Mouse (Mus musculus): ENCODE measurements around the gene Prpf4b. TPM values are rescaled to one million over a fixed set of nuclear protein-coding genes. Genes with fewer than 3 reads are reported as not detected.
"Not testable (repeated sequence)": the region's sequence is repeated elsewhere in the genome, so short reads cannot be mapped to it uniquely, and the experiment has no call there.

The Prpf4b gene
- polyA plus RNA-seq, 1 experiment: 3.3 TPM

DNA sequence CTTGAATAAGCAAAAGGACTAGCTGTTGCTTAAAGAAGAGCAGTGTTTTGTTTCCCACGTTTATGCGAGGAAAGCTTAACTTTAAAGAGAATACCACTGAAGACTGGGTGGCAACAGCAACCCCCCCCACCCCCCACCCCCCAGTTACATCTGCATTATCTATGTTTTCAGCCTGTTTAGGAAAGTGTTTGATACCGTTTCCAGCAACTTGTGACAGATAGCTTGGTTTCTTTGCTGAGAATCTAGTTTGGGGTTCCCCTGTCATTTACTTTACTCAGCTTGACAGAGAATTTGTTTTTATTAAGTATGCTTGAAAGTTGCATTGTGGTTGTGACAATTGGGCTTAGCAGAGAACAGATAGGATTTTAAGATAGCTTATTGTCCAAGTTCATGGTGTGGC, 1.4 kb downstream of the Prpf4b start:
- TF ChIP-seq CTCF (IDR thresholded peaks at IDR 0.05; ENCODE audit: extremely low read depth, insufficient read length, insufficient replicate concordance, low read depth, low read length) (no peak), POLR2A (IDR thresholded peaks at IDR 0.05; ENCODE audit: low read depth, low read length) (no peak)
- H3K36me3 ChIP-seq (ENCODE audit: control insufficient read depth, insufficient read depth, low read length): no peaks in the 10 kb centered on the region; the same call in 1 of the 2 replicates
- WGBS: 4% methylated on average over 3 of the region's 3 CpGs
- H3K27me3 ChIP-seq (ENCODE audit: control insufficient read depth, insufficient read depth, low read length): no peaks in the 10 kb centered on the region
- no peak overlapping the region for H3K4me3 ChIP-seq (ENCODE audit: low read depth, low read length)
- H3K27ac ChIP-seq (ENCODE audit: insufficient read depth, low read depth, low read length): no peak overlapping the region
- peaks cover 6% of the 10 kb centered on the region; the same call in 1 of the 2 replicates for H3K4me1 ChIP-seq (ENCODE audit: control insufficient read depth, insufficient read depth, insufficient read length, low read length)

DNA sequence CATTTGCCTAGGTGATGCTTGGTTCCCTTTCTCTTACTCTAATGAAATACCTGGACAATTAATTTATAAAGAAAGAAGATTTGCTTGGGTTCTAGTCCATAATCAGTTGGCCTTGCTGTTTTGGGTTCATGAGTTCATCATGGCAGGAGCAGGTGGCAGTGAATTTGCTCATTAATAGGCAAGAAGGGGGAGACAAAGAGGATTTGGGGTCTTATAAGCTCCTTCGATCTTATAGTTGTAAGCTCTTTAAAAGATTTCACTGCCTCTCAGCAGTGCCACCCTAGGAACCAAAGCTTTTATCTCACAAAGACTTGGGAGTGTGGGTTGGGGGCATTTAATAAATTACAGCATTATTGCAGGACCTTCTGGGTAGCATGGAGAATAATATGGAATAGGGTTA, 17.8 kb downstream of the Prpf4b start:
- no peak for TF ChIP-seq CTCF (IDR thresholded peaks at IDR 0.05; ENCODE audit: extremely low read depth, insufficient read length, insufficient replicate concordance, low read depth, low read length)
- no peak for TF ChIP-seq POLR2A (IDR thresholded peaks at IDR 0.05; ENCODE audit: low read depth, low read length)
- Histone ChIP-seq H3K36me3 (ENCODE audit: control insufficient read depth, insufficient read depth, low read length) (peaks cover 77% of the 10 kb centered on the region), H3K4me3 (ENCODE audit: low read depth, low read length) (no peak overlapping the region), H3K27me3 (ENCODE audit: control insufficient read depth, insufficient read depth, low read length) (no peaks in the 10 kb centered on the region), H3K4me1 (ENCODE audit: control insufficient read depth, insufficient read depth, insufficient read length, low read length) (no peaks in the 10 kb centered on the region), H3K27ac (ENCODE audit: insufficient read depth, low read depth, low read length) (no peak overlapping the region)
- 94% methylated on average over 1 of the region's 1 CpGs for WGBS

GRCm38 (mm10) chr13:34914614-34915013, 39.5 kb downstream of the Prpf4b start:
- Histone ChIP-seq H3K4me3 (ENCODE audit: low read depth, low read length) (no peak overlapping the region), H3K27ac (ENCODE audit: insufficient read depth, low read depth, low read length) (no peak overlapping the region), H3K27me3 (ENCODE audit: control insufficient read depth, insufficient read depth, low read length) (no peaks in the 10 kb centered on the region), H3K4me1 (ENCODE audit: control insufficient read depth, insufficient read depth, insufficient read length, low read length) (peaks cover 8% of the 10 kb centered on the region), H3K36me3 (ENCODE audit: control insufficient read depth, insufficient read depth, low read length) (no peaks in the 10 kb centered on the region)
- WGBS: 72% methylated on average over 9 of the region's 9 CpGs
- TF ChIP-seq POLR2A (IDR thresholded peaks at IDR 0.05; ENCODE audit: low read depth, low read length) (no peak), CTCF (IDR thresholded peaks at IDR 0.05; ENCODE audit: extremely low read depth, insufficient read length, insufficient replicate concordance, low read depth, low read length) (no peak)

DNA sequence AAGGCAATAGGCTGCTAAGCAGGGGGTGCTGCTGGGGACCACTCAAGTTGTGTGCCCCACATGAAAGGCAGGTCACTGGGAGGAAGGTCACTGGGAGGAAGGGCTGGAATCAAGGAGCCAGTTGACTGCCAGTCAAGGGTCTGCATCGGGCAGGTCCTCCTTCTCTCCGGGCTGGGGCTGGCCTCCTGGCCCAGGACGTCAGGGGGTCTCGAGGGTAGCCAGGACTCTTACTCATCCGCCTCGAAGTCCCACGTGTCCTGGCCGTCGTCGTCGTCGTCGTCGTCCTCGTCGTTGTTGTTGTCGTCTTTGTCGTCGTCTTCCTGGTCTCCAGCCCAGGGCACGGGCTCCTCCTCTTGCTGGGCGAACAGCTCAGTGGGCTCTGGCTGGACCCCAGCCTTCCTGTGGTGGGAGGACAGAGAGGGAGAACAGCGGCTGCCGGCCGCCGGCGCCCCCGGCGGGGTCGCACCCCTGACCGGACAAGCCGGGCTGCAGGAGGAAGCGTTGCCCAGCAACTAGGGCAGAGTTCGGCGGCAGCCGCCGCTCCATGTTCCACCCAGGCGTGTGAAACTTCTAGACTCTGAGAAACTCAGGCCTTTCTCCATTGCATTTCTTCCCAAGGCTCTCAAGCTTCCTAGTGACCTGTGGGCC, 41.5 kb downstream of the Prpf4b start:
- WGBS: 31% methylated on average over 37 of the region's 37 CpGs
- H3K27me3 ChIP-seq (ENCODE audit: control insufficient read depth, insufficient read depth, low read length): no peaks in the 10 kb centered on the region
- no peaks in the 10 kb centered on the region for H3K36me3 ChIP-seq (ENCODE audit: control insufficient read depth, insufficient read depth, low read length)
- H3K27ac ChIP-seq (ENCODE audit: insufficient read depth, low read depth, low read length): no peak overlapping the region
- TF ChIP-seq CTCF (IDR thresholded peaks at IDR 0.05; ENCODE audit: extremely low read depth, insufficient read length, insufficient replicate concordance, low read depth, low read length) (no peak), POLR2A (IDR thresholded peaks at IDR 0.05; ENCODE audit: low read depth, low read length) (no peak)
- peaks cover 8% of the 10 kb centered on the region for H3K4me1 ChIP-seq (ENCODE audit: control insufficient read depth, insufficient read depth, insufficient read length, low read length)
- H3K4me3 ChIP-seq (ENCODE audit: low read depth, low read length): peak overlapping the region; percentile 56

- H3K4me3 ChIP-seq (ENCODE audit: low read depth, low read length): no peak within 1 kb of the TSS
- H3K4me1 ChIP-seq (ENCODE audit: control insufficient read depth, insufficient read depth, insufficient read length, low read length): no peaks in the 10 kb centered on the region
- WGBS: 73% methylated on average over 4 of the region's 4 CpGs
- H3K36me3 ChIP-seq (ENCODE audit: control insufficient read depth, insufficient read depth, low read length): no peaks in the 10 kb centered on the region
- no peak within 1 kb of the TSS for H3K27ac ChIP-seq (ENCODE audit: insufficient read depth, low read depth, low read length)
- no peak for TF ChIP-seq CTCF (IDR thresholded peaks at IDR 0.05; ENCODE audit: extremely low read depth, insufficient read length, insufficient replicate concordance, low read depth, low read length)
- TF ChIP-seq POLR2A (IDR thresholded peaks at IDR 0.05; ENCODE audit: low read depth, low read length): no peak
- no peaks in the 10 kb centered on the region for H3K27me3 ChIP-seq (ENCODE audit: control insufficient read depth, insufficient read depth, low read length)
These were observed 49.1 kb downstream of the Prpf4b start, which contains the start of the genes Fam217a and 4933417A18Rik for GRCm38 (mm10) chr13:34924210-34924609. Fam217a (minus strand) TSS chr13:34924310. 4933417A18Rik (plus strand) TSS chr13:34924409.

DNA sequence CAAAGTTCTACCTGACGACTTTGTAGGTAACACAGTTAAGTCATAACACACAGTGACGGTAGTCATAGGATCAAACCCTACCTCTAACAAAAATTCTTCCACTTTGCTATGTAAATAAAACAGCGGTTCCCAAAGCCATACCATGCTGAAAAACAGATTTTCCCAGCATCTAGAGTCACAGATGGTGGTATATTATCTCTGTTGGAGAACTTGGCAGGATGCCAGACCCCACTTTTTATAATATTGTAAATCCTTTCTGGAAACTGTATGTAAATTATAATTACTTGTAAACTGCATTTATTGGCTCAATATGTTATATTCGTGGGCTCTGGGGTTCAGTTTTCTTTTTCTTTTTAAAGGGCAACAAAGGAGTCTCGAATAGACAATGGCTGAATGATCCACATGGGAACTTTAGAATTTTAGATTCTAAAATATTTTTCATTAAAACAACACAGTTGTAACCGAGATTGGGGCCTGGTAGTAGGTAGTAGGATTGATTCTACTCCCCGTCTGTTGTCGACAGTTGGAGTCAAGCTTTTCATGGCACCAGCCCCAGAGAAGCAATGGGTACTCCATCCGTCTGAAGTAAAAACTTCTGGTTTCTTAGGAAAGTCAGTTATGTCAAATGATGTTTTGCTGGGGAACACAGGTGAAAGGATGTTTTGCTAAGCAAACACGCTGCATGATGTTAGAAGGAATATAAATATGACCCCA, 60.0 kb downstream of the Prpf4b start:
- Histone ChIP-seq H3K4me1 (ENCODE audit: control insufficient read depth, insufficient read depth, insufficient read length, low read length) (no peaks in the 10 kb centered on the region), H3K4me3 (ENCODE audit: low read depth, low read length) (no peak overlapping the region), H3K27me3 (ENCODE audit: control insufficient read depth, insufficient read depth, low read length) (no peaks in the 10 kb centered on the region), H3K36me3 (ENCODE audit: control insufficient read depth, insufficient read depth, low read length) (no peaks in the 10 kb centered on the region), H3K27ac (ENCODE audit: insufficient read depth, low read depth, low read length) (no peak overlapping the region)
- WGBS: 63% methylated on average over 10 of the region's 10 CpGs
- TF ChIP-seq POLR2A (IDR thresholded peaks at IDR 0.05; ENCODE audit: low read depth, low read length) (no peak), CTCF (IDR thresholded peaks at IDR 0.05; ENCODE audit: extremely low read depth, insufficient read length, insufficient replicate concordance, low read depth, low read length) (no peak)

GRCm38 (mm10) chr13:34942370-34942769, 67.3 kb downstream of the Prpf4b start:
- no peaks in the 10 kb centered on the region for H3K4me1 ChIP-seq (ENCODE audit: control insufficient read depth, insufficient read depth, insufficient read length, low read length)
- no peak for TF ChIP-seq CTCF (IDR thresholded peaks at IDR 0.05; ENCODE audit: extremely low read depth, insufficient read length, insufficient replicate concordance, low read depth, low read length)
- no peak for TF ChIP-seq POLR2A (IDR thresholded peaks at IDR 0.05; ENCODE audit: low read depth, low read length)
- H3K27ac ChIP-seq (ENCODE audit: insufficient read depth, low read depth, low read length): no peak overlapping the region
- H3K36me3 ChIP-seq (ENCODE audit: control insufficient read depth, insufficient read depth, low read length): 0 out of 2 replicates have a peak, but pooled peaks cover 1% of the 10 kb centered on the region
- H3K27me3 ChIP-seq (ENCODE audit: control insufficient read depth, insufficient read depth, low read length): no peaks in the 10 kb centered on the region
- no peak overlapping the region for H3K4me3 ChIP-seq (ENCODE audit: low read depth, low read length)

GRCm38 (mm10) chr13:34951437-34951836, 76.3 kb downstream of the Prpf4b start:
- H3K4me3 ChIP-seq (ENCODE audit: low read depth, low read length); H3K36me3 ChIP-seq (ENCODE audit: control insufficient read depth, insufficient read depth, low read length): not testable (repeated sequence)
- 78% methylated on average over 2 of the region's 2 CpGs for WGBS

More at GRCm38 (mm10) chr13:34951437-34951836, 76.3 kb downstream of the Prpf4b start:
- H3K4me1 ChIP-seq (ENCODE audit: control insufficient read depth, insufficient read depth, insufficient read length, low read length); H3K27me3 ChIP-seq (ENCODE audit: control insufficient read depth, insufficient read depth, low read length); H3K27ac ChIP-seq (ENCODE audit: insufficient read depth, low read depth, low read length): not testable (repeated sequence)
